Mouse (Mus musculus) embryonic facial prominence, embryonic 12.5 days (tissue): ENCODE data around the gene Nhsl1. TPM values are rescaled to one million over a fixed set of nuclear protein-coding genes. Genes with fewer than 3 reads are reported as not detected.

ENCODE experiments used
- ATAC-seq: fragments of 200-750 bp; cut with Nextera tagmentation; 2 replicates; pipeline ENCODE4 v1.8.0; 2017; ENCODE audit not compliant: insufficient number of reproducible peaks, insufficient read depth, low FRiP score, low TSS enrichment
- H3K27ac ChIP-seq: fragments of 300-500 bp; sonication (generic); 2 replicates; pipeline ENCODE4 v1.5.1; 2016; ENCODE audit warnings: mild to moderate bottlenecking
- H3K27me3 ChIP-seq: fragments of 300-500 bp; sonication (generic); 2 replicates; pipeline ENCODE4 v1.6.1; 2016; ENCODE audit warnings: mild to moderate bottlenecking, moderate library complexity
- H3K36me3 ChIP-seq: fragments of 300-500 bp; sonication (generic); 2 replicates; pipeline ENCODE4 v1.6.1; 2016; ENCODE audit warnings: mild to moderate bottlenecking
- H3K4me1 ChIP-seq: fragments of 300-500 bp; sonication (generic); 2 replicates; pipeline ENCODE4 v1.6.1; 2016
- H3K4me2 ChIP-seq: fragments of 300-500 bp; sonication (generic); replicated peaks from 2 replicates; pipeline ENCODE4 v1.6.1; 2016; ENCODE audit warnings: mild to moderate bottlenecking, moderate library complexity
- H3K4me3 ChIP-seq: fragments of 300-500 bp; sonication (generic); 2 replicates; pipeline ENCODE4 v1.5.1; 2016; ENCODE audit warnings: mild to moderate bottlenecking
- H3K9ac ChIP-seq: fragments of 300-500 bp; sonication (generic); 2 replicates; pipeline ENCODE4 v1.6.1; 2016; ENCODE audit warnings: mild to moderate bottlenecking, moderate library complexity
- H3K9me3 ChIP-seq: fragments of 300-500 bp; sonication (generic); 2 replicates; pipeline ENCODE4 v1.6.1; 2016; ENCODE audit warnings: mild to moderate bottlenecking, moderate library complexity
- WGBS: fragments of 180-500 bp; shearing (Covaris S2); methylation state at CpG from one replicate; pipeline ENCODE4 v1.1.7; 2016; 5-methylcytosine and 5-hydroxymethylcytosine counted together
- polyA plus RNA-seq: library from polyadenylated mRNA; unstranded; fragments of >200 nt; fragmentation: Nextera tagmentation; extraction: Ambion mirVana; gene quantifications from 2 replicates; pipeline ENCODE4 v1.2.1, GENCODE M21; 2016

Gene Nhsl1
- polyA plus RNA-seq, 1 experiment from 2014 or later: 10.2 TPM

DNA sequence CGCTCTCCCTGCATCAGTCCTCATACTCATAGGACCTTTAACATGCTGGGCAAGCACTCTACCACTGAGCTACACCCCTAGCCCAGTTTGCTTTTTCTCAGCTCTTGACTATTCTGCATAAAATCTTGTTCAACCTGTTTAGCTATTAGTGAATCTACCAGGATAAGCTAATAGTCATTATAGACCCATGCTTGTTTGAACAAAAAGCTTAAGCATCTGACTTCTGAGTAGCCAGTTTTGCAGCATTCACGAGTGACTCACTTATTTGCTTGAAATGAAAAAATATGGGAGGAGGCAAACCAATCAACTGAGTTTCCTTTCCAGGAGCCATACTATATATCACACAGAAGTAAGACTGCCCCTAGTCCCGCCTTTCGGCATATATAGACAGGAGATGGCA, 32.0 kb downstream of the Nhsl1 start:
- H3K27ac ChIP-seq: 0 out of 2 replicates have a peak overlapping the region, but pooled peaks have one; percentile 30
- ATAC-seq: no peak
- H3K36me3 ChIP-seq: no peaks in the 10 kb centered on the region
- 82% methylated on average over 4 of the region's 4 CpGs for WGBS
- H3K9me3 ChIP-seq: no peaks in the 10 kb centered on the region
- H3K9ac ChIP-seq: no peak overlapping the region
- H3K27me3 ChIP-seq: no peaks in the 10 kb centered on the region
- H3K4me3 ChIP-seq: no peak overlapping the region
- H3K4me1 ChIP-seq: no peaks in the 10 kb centered on the region
- no peak overlapping the region for H3K4me2 ChIP-seq

DNA sequence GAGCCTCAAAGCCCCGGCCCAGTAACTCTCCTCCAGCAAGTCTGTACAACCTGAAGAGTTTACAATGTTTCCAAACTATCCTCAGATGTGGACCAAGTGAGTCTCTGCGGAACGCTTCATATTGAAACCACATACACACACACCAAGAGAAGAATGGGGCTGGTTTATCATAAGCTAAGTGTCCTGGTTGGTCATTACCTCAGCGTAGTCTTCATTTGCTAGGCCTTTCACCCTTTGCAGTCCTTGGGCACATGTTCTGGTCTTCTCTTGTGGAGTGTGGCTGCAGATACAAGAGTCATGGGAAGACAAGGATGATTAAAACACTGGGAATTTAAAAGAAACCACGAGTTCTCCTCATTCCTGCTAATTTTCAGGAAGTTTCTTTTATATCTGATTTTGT, 34.2 kb downstream of the Nhsl1 start:
- Histone ChIP-seq H3K4me2 (no peak overlapping the region), H3K9ac (no peak overlapping the region), H3K4me1 (no peaks in the 10 kb centered on the region), H3K4me3 (no peak overlapping the region), H3K36me3 (no peaks in the 10 kb centered on the region), H3K9me3 (no peaks in the 10 kb centered on the region), H3K27ac (no peak overlapping the region), H3K27me3 (no peaks in the 10 kb centered on the region)
- WGBS: 85% methylated on average over 5 of the region's 5 CpGs
- no peak for ATAC-seq

DNA sequence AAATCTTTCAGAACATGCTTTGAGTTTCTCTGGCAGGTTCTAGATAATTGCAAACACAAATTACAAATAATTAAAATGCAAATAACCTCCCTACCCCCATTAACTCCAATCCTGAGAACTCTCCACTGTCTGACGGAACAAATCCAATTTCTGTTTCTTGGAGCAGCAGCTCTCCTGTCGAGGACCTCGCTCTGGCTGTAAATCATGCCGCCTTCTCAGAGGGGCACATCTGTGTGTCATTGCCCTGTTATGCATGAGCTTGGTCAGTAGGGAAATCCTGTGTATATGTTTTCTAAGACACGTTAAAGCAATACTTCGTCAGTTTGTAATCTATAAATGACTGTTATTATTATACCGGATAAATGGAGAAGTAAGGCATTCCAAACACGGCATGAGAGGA, 35.3 kb downstream of the Nhsl1 start:
- no peaks in the 10 kb centered on the region for H3K27me3 ChIP-seq
- H3K9me3 ChIP-seq: no peaks in the 10 kb centered on the region
- WGBS: 69% methylated on average over 8 of the region's 8 CpGs
- no peak overlapping the region for H3K27ac ChIP-seq
- no peak overlapping the region for H3K4me3 ChIP-seq
- H3K4me1 ChIP-seq: no peaks in the 10 kb centered on the region
- H3K36me3 ChIP-seq: no peaks in the 10 kb centered on the region
- ATAC-seq: no peak
- no peak overlapping the region for H3K4me2 ChIP-seq
- no peak overlapping the region for H3K9ac ChIP-seq

DNA sequence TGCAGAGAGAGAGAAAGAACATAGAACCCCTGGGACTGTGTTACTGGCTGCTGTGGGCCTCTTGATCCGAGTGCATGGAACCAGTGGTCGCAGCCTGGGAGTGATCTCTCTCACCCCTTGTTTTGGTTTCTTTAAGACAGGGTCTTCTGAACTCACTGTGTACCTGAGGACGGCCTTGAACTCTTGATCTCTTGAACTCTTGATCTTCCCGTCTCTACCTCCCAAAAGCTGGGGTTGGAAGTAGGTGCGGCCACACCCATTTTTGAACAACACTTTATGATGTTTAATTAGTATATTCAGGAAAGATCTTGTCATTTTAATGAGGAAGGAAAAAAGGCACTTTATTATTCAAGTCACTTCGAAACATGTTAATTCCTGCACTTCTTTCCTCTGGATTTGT, 37.7 kb downstream of the Nhsl1 start:
- no peak overlapping the region for H3K4me3 ChIP-seq
- no peaks in the 10 kb centered on the region for H3K4me1 ChIP-seq
- no peak overlapping the region for H3K27ac ChIP-seq
- no peak for ATAC-seq
- H3K9me3 ChIP-seq: no peaks in the 10 kb centered on the region
- 78% methylated on average over 6 of the region's 6 CpGs for WGBS
- H3K27me3 ChIP-seq: no peaks in the 10 kb centered on the region
- no peaks in the 10 kb centered on the region for H3K36me3 ChIP-seq
- no peak overlapping the region for H3K4me2 ChIP-seq
- no peak overlapping the region for H3K9ac ChIP-seq

DNA sequence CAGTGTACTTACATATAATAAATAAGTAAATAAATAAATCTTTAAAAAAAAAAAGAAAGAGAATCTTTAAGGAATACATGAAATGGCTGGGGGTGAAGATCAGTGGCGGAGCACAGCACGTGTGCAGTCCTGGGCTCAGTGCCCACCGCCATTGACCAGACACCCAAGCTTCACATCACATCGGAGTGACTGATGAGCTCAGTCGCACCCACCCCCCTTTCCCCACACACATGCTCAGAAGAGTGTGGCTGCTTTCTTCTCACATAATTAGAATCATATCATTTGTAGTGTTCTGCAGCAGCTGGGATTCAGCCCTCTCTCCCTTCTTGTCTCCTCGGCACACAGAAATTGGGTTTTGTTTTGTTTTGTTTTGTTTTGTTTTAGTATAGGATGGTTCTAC, 38.4 kb downstream of the Nhsl1 start:
- 83% methylated on average over 6 of the region's 6 CpGs for WGBS
- no peak overlapping the region for H3K27ac ChIP-seq
- no peak for ATAC-seq

DNA sequence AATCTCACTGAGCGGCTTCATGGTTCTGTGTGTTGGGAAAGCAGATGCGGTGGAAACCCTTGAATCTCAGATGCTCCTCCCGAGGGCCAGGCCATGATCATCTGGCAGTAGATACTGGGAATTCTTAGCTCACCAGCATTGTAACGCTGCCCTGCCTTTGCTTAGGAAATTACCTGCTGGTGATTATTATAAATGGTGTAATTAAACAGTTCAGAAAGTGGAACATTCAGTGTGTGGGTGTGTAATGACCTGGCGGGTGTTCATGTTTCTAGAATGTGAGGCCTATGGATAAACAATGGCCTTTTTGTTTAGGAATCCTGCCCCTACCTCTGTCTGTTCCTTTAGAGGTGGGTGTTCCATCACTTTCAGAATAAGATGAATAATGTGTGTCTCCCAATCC, 39.7 kb downstream of the Nhsl1 start:
- H3K27me3 ChIP-seq: no peaks in the 10 kb centered on the region
- H3K4me1 ChIP-seq: no peaks in the 10 kb centered on the region
- no peaks in the 10 kb centered on the region for H3K36me3 ChIP-seq
- no peak for ATAC-seq
- no peak overlapping the region for H3K27ac ChIP-seq
- no peak overlapping the region for H3K4me3 ChIP-seq
- H3K9me3 ChIP-seq: no peaks in the 10 kb centered on the region
- H3K4me2 ChIP-seq: no peak overlapping the region
- WGBS: 66% methylated on average over 5 of the region's 5 CpGs
- H3K9ac ChIP-seq: no peak overlapping the region

More for the DNA sequence above, 38.4 kb downstream of the Nhsl1 start:
- H3K9me3 ChIP-seq: no peaks in the 10 kb centered on the region
- no peak overlapping the region for H3K4me3 ChIP-seq
- no peaks in the 10 kb centered on the region for H3K36me3 ChIP-seq
- no peak overlapping the region for H3K9ac ChIP-seq
- H3K4me2 ChIP-seq: no peak overlapping the region
- H3K4me1 ChIP-seq: no peaks in the 10 kb centered on the region
- H3K27me3 ChIP-seq: no peaks in the 10 kb centered on the region

DNA sequence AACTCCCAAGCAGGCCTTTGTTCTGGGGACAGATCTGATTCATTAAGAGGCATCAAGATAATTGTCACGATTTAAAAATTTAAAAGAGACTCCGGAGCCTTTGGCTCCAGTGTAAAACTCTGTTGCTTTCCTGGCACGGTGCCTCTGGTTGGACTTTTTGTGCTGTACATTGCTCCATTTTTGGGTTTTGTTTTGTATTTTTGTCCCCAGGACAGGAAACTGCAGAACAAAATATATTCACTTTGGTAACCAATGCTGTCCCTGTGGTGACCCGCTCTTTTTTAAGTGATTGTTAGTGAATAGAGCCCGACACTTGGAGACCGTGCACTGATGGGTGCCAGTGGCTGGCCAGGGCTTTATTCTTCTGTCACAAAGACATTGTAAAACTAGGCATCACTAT, 41.4 kb downstream of the Nhsl1 start:
- H3K27ac ChIP-seq: no peak overlapping the region
- H3K4me1 ChIP-seq: no peaks in the 10 kb centered on the region
- no peak overlapping the region for H3K4me3 ChIP-seq
- H3K27me3 ChIP-seq: no peaks in the 10 kb centered on the region
- no peak overlapping the region for H3K4me2 ChIP-seq
- H3K36me3 ChIP-seq: no peaks in the 10 kb centered on the region
- ATAC-seq: no peak
- no peak overlapping the region for H3K9ac ChIP-seq
- no peaks in the 10 kb centered on the region for H3K9me3 ChIP-seq
- WGBS: 82% methylated on average over 6 of the region's 6 CpGs

DNA sequence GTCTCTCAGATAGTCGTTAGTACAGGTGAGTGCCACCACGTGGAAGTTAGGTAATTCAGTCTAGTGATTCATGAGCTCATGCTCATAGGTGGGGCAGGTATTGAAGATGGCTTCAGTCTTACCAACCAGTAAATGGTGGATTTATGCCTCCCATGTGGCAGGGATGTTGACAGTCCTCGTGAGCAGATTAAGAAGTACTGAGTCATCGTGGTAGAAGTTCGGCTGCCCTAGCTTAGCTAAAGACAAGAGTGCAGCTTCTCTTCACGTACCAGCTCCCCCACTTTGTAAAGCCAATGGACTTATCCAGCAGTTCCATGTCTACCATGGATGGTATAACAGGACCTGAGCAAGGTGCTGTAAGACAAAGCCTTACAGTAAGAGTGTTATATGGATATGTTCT, 46.6 kb downstream of the Nhsl1 start:
- no peaks in the 10 kb centered on the region for H3K9me3 ChIP-seq
- no peak overlapping the region for H3K9ac ChIP-seq
- no peak overlapping the region for H3K4me2 ChIP-seq
- no peaks in the 10 kb centered on the region for H3K36me3 ChIP-seq
- H3K27ac ChIP-seq: no peak overlapping the region
- peaks cover 8% of the 10 kb centered on the region for H3K4me1 ChIP-seq
- ATAC-seq: no peak
- WGBS: 89% methylated on average over 6 of the region's 6 CpGs
- H3K27me3 ChIP-seq: no peaks in the 10 kb centered on the region
- no peak overlapping the region for H3K4me3 ChIP-seq

DNA sequence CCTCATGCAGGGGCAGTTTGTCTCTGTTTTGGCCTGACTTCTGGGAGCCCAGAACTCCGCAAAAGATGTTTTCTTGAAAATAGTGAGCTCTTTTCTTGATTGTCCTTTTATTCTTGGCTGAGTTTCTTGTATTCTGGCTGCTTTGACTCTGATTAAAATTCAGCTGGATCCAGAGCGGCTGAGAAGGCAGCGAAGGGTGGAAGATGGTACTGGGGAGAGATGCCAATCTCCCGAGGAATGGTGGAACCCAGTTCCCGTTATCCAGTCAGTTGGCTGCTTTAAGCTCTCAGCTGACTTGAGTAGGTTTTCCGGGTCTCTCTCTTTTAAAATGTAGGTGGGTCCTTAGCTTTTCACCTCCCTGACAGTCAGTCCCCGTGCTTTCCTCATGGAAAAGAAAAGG, 47.9 kb downstream of the Nhsl1 start:
- 61% methylated on average over 7 of the region's 7 CpGs for WGBS
- no peak for ATAC-seq

DNA sequence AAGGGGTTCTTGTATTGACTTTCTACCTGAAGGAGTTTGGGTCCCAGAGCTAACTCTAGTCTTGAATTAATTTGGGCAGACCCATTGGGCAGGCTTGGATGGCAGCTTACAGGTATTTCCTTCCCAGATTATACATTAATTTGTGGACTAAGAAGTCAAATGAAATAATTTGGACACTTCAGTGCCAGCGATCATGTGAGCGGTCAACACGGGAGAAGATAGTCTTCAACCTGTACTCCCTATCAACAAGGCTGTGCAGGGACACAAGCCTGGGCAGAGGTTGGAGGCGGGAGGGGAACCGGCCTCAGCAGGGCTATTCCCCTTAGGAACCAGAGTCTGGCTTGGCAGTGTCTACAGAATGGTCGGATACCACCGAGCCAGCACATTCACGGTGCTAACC, 49.3 kb downstream of the Nhsl1 start:
- Histone ChIP-seq H3K4me2 (no peak overlapping the region), H3K9me3 (no peaks in the 10 kb centered on the region), H3K27me3 (no peaks in the 10 kb centered on the region), H3K9ac (no peak overlapping the region), H3K4me3 (no peak overlapping the region), H3K36me3 (no peaks in the 10 kb centered on the region), H3K4me1 (peaks cover 20% of the 10 kb centered on the region), H3K27ac (no peak overlapping the region)
- 96% methylated on average over 8 of the region's 8 CpGs for WGBS
- no peak for ATAC-seq

More for the DNA sequence above, 47.9 kb downstream of the Nhsl1 start:
- H3K4me3 ChIP-seq: no peak overlapping the region
- H3K9ac ChIP-seq: no peak overlapping the region
- H3K9me3 ChIP-seq: no peaks in the 10 kb centered on the region
- no peaks in the 10 kb centered on the region for H3K27me3 ChIP-seq
- H3K4me2 ChIP-seq: no peak overlapping the region
- H3K36me3 ChIP-seq: no peaks in the 10 kb centered on the region
- peaks cover 20% of the 10 kb centered on the region for H3K4me1 ChIP-seq
- H3K27ac ChIP-seq: no peak overlapping the region

DNA sequence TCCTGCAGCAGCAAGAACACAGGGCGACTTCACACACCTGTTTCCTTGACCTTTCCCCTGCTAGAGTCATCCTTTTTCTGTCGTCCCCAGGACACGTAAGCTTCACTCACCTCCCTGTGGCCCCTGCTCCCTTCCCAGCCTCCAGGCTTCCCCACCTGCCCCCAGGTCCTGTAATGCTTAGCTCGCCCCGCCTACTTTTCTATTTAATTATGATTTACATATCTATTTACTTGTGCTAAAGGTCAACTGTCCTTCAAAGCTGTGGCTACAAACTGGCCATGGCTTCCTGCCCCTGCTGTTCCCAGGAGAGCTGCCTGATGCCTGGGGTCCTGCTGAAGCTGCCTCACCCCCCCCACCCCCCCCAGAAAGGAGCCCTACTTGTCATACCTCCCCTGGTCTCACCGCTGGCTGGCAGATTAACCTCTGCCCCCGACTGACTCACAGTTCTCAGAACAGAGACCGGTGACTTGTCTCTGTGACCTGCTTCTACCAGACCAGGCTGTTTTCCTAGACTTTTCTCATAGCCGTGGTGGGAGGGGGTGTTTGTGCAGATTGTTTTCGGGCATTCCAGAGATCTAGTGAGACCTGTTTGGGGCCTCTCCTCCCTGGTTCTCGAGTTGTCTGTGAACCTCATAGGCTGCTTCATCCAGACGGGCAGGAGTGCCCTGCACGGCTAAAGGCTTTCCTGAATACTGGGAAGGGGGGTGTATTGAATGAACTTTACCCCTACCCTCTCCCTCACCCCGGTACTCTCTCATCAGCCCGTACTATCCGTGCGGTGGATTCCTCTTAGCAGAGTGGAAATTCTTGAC, 51.9 kb downstream of the Nhsl1 start:
- Histone ChIP-seq H3K9ac (no peak overlapping the region), H3K36me3 (no peaks in the 10 kb centered on the region), H3K4me2 (peak overlapping the region; percentile 2; the same call in 1 of the 2 replicates), H3K27me3 (no peaks in the 10 kb centered on the region), H3K9me3 (no peaks in the 10 kb centered on the region), H3K27ac (0 out of 2 replicates have a peak overlapping the region, but pooled peaks have one; percentile 17), H3K4me1 (peaks cover 20% of the 10 kb centered on the region), H3K4me3 (no peak overlapping the region)
- peak; percentile 71; the same call in 1 of the 2 replicates for ATAC-seq
- WGBS: 12% methylated on average over 17 of the region's 17 CpGs

DNA sequence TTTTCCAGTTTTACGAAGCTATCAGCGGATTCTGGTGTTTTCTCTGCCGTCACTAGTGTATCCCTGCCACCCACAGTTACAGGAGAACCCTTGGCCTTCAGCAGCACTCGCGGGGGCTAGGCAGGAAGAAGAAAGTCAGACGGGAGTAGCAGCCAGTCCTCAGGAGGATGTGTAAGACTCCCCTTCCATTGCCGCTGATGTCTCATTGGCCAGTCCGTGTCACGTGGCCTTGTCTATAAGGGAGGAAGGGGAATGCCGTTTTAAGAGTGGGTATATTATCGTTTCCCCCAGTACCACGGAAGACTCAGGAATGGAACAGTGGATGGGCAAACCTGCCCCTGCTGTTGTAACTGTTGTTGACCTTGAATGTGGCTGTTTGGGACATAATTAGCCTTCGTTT, 53.1 kb downstream of the Nhsl1 start:
- no peaks in the 10 kb centered on the region for H3K9me3 ChIP-seq
- H3K4me3 ChIP-seq: no peak overlapping the region
- ATAC-seq: 0 out of 2 replicates have a peak, but pooled peaks have one; percentile 18
- H3K4me2 ChIP-seq: peak overlapping the region; percentile 30
- WGBS: 43% methylated on average over 13 of the region's 13 CpGs
- H3K4me1 ChIP-seq: peaks cover 18% of the 10 kb centered on the region
- H3K36me3 ChIP-seq: no peaks in the 10 kb centered on the region
- H3K27me3 ChIP-seq: no peaks in the 10 kb centered on the region
- H3K27ac ChIP-seq: 0 out of 2 replicates have a peak overlapping the region, but pooled peaks have one; percentile 17
- no peak overlapping the region for H3K9ac ChIP-seq
